Mouse (Mus musculus) monocyte, adult 5-6 weeks (primary cell): Measurements from ENCODE around the gene Itgb3bp. TPM values are rescaled to one million over a fixed set of nuclear protein-coding genes. Genes with fewer than 3 reads are reported as not detected.

Experiments used
- ATAC-seq: fragments of 153-309, 156-312 bp; replicated peaks from 2 replicates; pipeline ENCODE4 v1.8.0; 2017; ENCODE audit warnings: mild to moderate bottlenecking; ENCODE audit not compliant: low TSS enrichment, insufficient number of reproducible peaks, severe bottlenecking, poor library complexity, low FRiP score
- total RNA-seq: library from RNA; stranded (forward); fragments of 200-1000, 200-491, 200-594 nt; gene quantifications from 3 replicates; pipeline ENCODE4 v1.2.3, GENCODE M21; 2017

Itgb3bp gene
- total RNA-seq, 1 experiment from 2014 or later = 6.0 TPM

GRCm38 (mm10) chr4:99770555-99770954 lies 159.1 kb downstream of the Itgb3bp start:
- ATAC-seq = no peak

- no peak for ATAC-seq
These were observed 162.9 kb downstream of the Itgb3bp start for GRCm38 (mm10) chr4:99766753-99767152.

GRCm38 (mm10) chr4:99766303-99766702 lies 163.3 kb downstream of the Itgb3bp start:
- no peak for ATAC-seq

GRCm38 (mm10) chr4:99752426-99752825 lies 177.2 kb downstream of the Itgb3bp start:
- no peak for ATAC-seq

GRCm38 (mm10) chr4:99739836-99740235 lies 189.8 kb downstream of the Itgb3bp start:
- ATAC-seq = no peak

GRCm38 (mm10) chr4:99725914-99726451 lies 203.6 kb downstream of the Itgb3bp start:
- no peak for ATAC-seq

- no peak for ATAC-seq
These were observed 205.3 kb downstream of the Itgb3bp start for GRCm38 (mm10) chr4:99724331-99724730.

GRCm38 (mm10) chr4:99717905-99718304 lies 211.7 kb downstream of the Itgb3bp start:
- no peak for ATAC-seq

- ATAC-seq = no peak
These were observed 213.7 kb downstream of the Itgb3bp start for GRCm38 (mm10) chr4:99715783-99716416.

Other genes with a start within 250 kb of the Itgb3bp start
- 4.4 to 9.5 TPM (median 4.9 TPM) in 3 replicates for gene Alg6, start 214.1 kb downstream of the Itgb3bp start, total RNA-seq
- 1.6 to 5.9 TPM (median 3.9 TPM) in 3 replicates for gene Efcab7, start 100.6 kb downstream of the Itgb3bp start, total RNA-seq
- 11.8 to 18.0 TPM (median 14.0 TPM) in 3 replicates for gene Pgm1, start 399 bp downstream of the Itgb3bp start, total RNA-seq
- gene Ror1, start 166.0 kb upstream of the Itgb3bp start, total RNA-seq = 0.10 TPM in 1 of 3 replicates, not detected in the others